Comparison of ENCODE assay signal across 8 mouse cellular contexts in genomic region chr9:65390752-65391612, GRCm38 (mm10). TPM values are rescaled to one million over a fixed set of nuclear protein-coding genes. Genes with fewer than 3 reads are reported as not detected.
DNase-seq lines count a peak whose midpoint lies in the region; ATAC-seq and TF ChIP-seq lines count a peak whose summit lies in the region.

No protein-coding gene starts in this region.

- peaks cover 13% of the 10 kb centered on the region for H3K4me1 ChIP-seq in heart, embryonic 11.5 days (ENCODE audit: control insufficient read depth, insufficient read depth, low read length)
- peaks cover 19% of the 10 kb centered on the region for H3K4me1 ChIP-seq in limb, embryonic 10.5 days
- H3K4me1 ChIP-seq in olfactory bulb, adult 2 months (ENCODE audit: control insufficient read depth, insufficient read depth, low read length): peaks cover 16% of the 10 kb centered on the region

- 15% methylated on average over 96 of the region's 96 CpGs for WGBS in heart, embryonic 11.5 days (ENCODE audit: insufficient replicate concordance)
- 19% methylated on average over 96 of the region's 96 CpGs for WGBS in limb, embryonic 10.5 days
- 18% methylated on average over 96 of the region's 96 CpGs for WGBS in olfactory bulb, adult 2 months

- DNase-seq in heart, adult 8-10 months (ENCODE audit: low spot score): no peak
- peak; percentile 76 for DNase-seq in ZHBTc4 (ENCODE audit: low read depth, low spot score)
- peak; percentile 43 for DNase-seq in forelimb bud, embryonic 11.5 days (ENCODE audit: low read depth, low spot score)
- peak; percentile 63 for DNase-seq in limb, embryonic 10.5 days (ENCODE audit: low spot score)
- no peak for DNase-seq in B cell, adult 2 months
- DNase-seq in cerebellum, adult 18-20 months: no peak

- H3K36me3 ChIP-seq in heart, embryonic 11.5 days (ENCODE audit: control insufficient read depth, insufficient read depth, low read length): no peaks in the 10 kb centered on the region
- 0 out of 2 replicates have a peak, but pooled peaks cover 4% of the 10 kb centered on the region for H3K36me3 ChIP-seq in limb, embryonic 10.5 days

- H3K4me2 ChIP-seq in heart, embryonic 11.5 days: peak overlapping the region; percentile 62

- no peak for TF ChIP-seq POLR2A in olfactory bulb, adult 2 months (IDR thresholded peaks at IDR 0.05; ENCODE audit: insufficient read depth, low read depth, low read length)

- peak; percentile 49; the same call in 1 of the 2 replicates for ATAC-seq in heart, embryonic 11.5 days (replicated peaks; ENCODE audit: insufficient number of reproducible peaks, low FRiP score, low TSS enrichment)

- H3K9ac ChIP-seq in heart, embryonic 11.5 days (ENCODE audit: low read depth, low read length): peak overlapping the region; percentile 44

- H3K9me3 ChIP-seq in heart, embryonic 11.5 days (replicated peaks; ENCODE audit: control insufficient read depth, low read length): no peaks in the 10 kb centered on the region
- H3K9me3 ChIP-seq in limb, embryonic 10.5 days (replicated peaks): no peaks in the 10 kb centered on the region

- no peak for TF ChIP-seq CTCF in olfactory bulb, adult 2 months (IDR thresholded peaks at IDR 0.05; ENCODE audit: insufficient read depth, low read depth, low read length)

- H3K4me3 ChIP-seq in heart, embryonic 11.5 days (ENCODE audit: low read depth, low read length): peak overlapping the region; percentile 43
- peak overlapping the region; percentile 56 for H3K4me3 ChIP-seq in limb, embryonic 10.5 days
- H3K4me3 ChIP-seq in olfactory bulb, adult 2 months (ENCODE audit: insufficient read depth, low read depth, low read length): peak overlapping the region; percentile 44

- H3K27me3 ChIP-seq in heart, embryonic 11.5 days (ENCODE audit: control insufficient read depth, insufficient read depth, low read length): peaks cover 39% of the 10 kb centered on the region
- peaks cover 58% of the 10 kb centered on the region for H3K27me3 ChIP-seq in limb, embryonic 10.5 days (ENCODE audit: low read depth, poor library complexity, severe bottlenecking)

- H3K27ac ChIP-seq in heart, embryonic 11.5 days (ENCODE audit: low read depth, low read length): no peak overlapping the region
- peak overlapping the region; percentile 78 for H3K27ac ChIP-seq in limb, embryonic 10.5 days
- H3K27ac ChIP-seq in olfactory bulb, adult 2 months (ENCODE audit: insufficient read depth, low read depth, low read length): no peak overlapping the region

RNA-seq across cellular contexts. Expression of gene Kbtbd13, which starts 0.5 kb away (rescaled TPM):
- polyA plus RNA-seq in heart, embryonic 11.5 days (2014; fragmentation: Nextera tagmentation; extraction: Ambion mirVana): 0.94 and 2.1 TPM in 2 replicates
- total RNA-seq in heart, adult 8-10 months (2022): 1 to 10 TPM; 2.4 to 3.6 (median 3.1) TPM
- 0.83 and 1.0 TPM in 2 replicates for polyA plus RNA-seq in limb, embryonic 10.5 days (2016; fragmentation: Nextera tagmentation; extraction: Ambion mirVana)
- polyA plus RNA-seq in olfactory bulb, adult 2 months (2012; ENCODE audit: insufficient read depth, insufficient read length, low replicate concordance, missing spikeins): not detected in 2 replicates

RNA-seq across cellular contexts. Expression of gene Rasl12, which starts 7.3 kb away (rescaled TPM):
- polyA plus RNA-seq in heart, embryonic 11.5 days (2014; fragmentation: Nextera tagmentation; extraction: Ambion mirVana): 2.2 and 2.5 TPM in 2 replicates
- total RNA-seq in heart, adult 8-10 months (2022): 1 to 10 TPM; 5.5 to 8.0 (median 6.0) TPM
- 5.8 and 8.2 TPM in 2 replicates for polyA plus RNA-seq in limb, embryonic 10.5 days (2016; fragmentation: Nextera tagmentation; extraction: Ambion mirVana)
- polyA plus RNA-seq in olfactory bulb, adult 2 months (2012; ENCODE audit: insufficient read depth, insufficient read length, low replicate concordance, missing spikeins): not detected in 2 replicates

RNA-seq across cellular contexts. Expression of gene Ubap1l, which starts 30.1 kb away (rescaled TPM):
- 0.23 and 0.73 TPM in 2 replicates for polyA plus RNA-seq in heart, embryonic 11.5 days (2014; fragmentation: Nextera tagmentation; extraction: Ambion mirVana)
- total RNA-seq in heart, adult 8-10 months (2022): under 1 TPM in 2 of 4 experiments, not detected in 2; 0.27 to 0.40 TPM
- polyA plus RNA-seq in limb, embryonic 10.5 days (2016; fragmentation: Nextera tagmentation; extraction: Ambion mirVana): 0.30 and 0.38 TPM in 2 replicates
- not detected in 2 replicates for polyA plus RNA-seq in olfactory bulb, adult 2 months (2012; ENCODE audit: insufficient read depth, insufficient read length, low replicate concordance, missing spikeins)

RNA-seq across cellular contexts. Expression of gene Slc51b, which starts 31.8 kb away (rescaled TPM):
- polyA plus RNA-seq in heart, embryonic 11.5 days (2014; fragmentation: Nextera tagmentation; extraction: Ambion mirVana): not detected in 2 replicates
- total RNA-seq in heart, adult 8-10 months (2022): not detected
- polyA plus RNA-seq in limb, embryonic 10.5 days (2016; fragmentation: Nextera tagmentation; extraction: Ambion mirVana): not detected in 2 replicates
- not detected in 2 replicates for polyA plus RNA-seq in olfactory bulb, adult 2 months (2012; ENCODE audit: insufficient read depth, insufficient read length, low replicate concordance, missing spikeins)

RNA-seq across cellular contexts. Expression of gene Mtfmt, which starts 44.6 kb away (rescaled TPM):
- 13.6 and 15.3 TPM in 2 replicates for polyA plus RNA-seq in heart, embryonic 11.5 days (2014; fragmentation: Nextera tagmentation; extraction: Ambion mirVana)
- total RNA-seq in heart, adult 8-10 months (2022): 1 to 10 TPM; 5.4 to 7.9 (median 6.9) TPM
- 21.4 and 22.9 TPM in 2 replicates for polyA plus RNA-seq in limb, embryonic 10.5 days (2016; fragmentation: Nextera tagmentation; extraction: Ambion mirVana)
- not detected in 2 replicates for polyA plus RNA-seq in olfactory bulb, adult 2 months (2012; ENCODE audit: insufficient read depth, insufficient read length, low replicate concordance, missing spikeins)

Comparison
In these comparisons a context has a peak if more than half of its experiments do, and no peak if none do; other contexts are left out.
1. DNase-seq: peak in ZHBTc4 (single experiment), forelimb bud, embryonic 11.5 days (single experiment) and limb, embryonic 10.5 days (single experiment); none in heart, adult 8-10 months (single experiment), B cell, adult 2 months (0 of 2) and cerebellum, adult 18-20 months (0 of 2).
2. Peak in every context shown above with its lines, with median percentiles within 50 percentile points of each other: H3K4me3 ChIP-seq.